Mouse (Mus musculus): ENCODE measurements around the gene Capn12. TPM values are rescaled to one million over a fixed set of nuclear protein-coding genes. Genes with fewer than 3 reads are reported as not detected.
"Not testable (repeated sequence)": the region's sequence is repeated elsewhere in the genome, so short reads cannot be mapped to it uniquely, and the experiment has no call there.

The Capn12 gene
- polyA plus RNA-seq, 1 experiment from 2014 or later, result 0.06 TPM

GRCm38 (mm10) chr7:28862817-28863499 lies 18.3 kb upstream of the Capn12 start:
- DNase-seq (ENCODE audit: low read depth, low spot score), result no peak
- H3K27me3 ChIP-seq, result no peaks in the 10 kb centered on the region
- ChIA-PET POLR2A (no interaction called here), CTCF (no interaction called here)
- no peak for ATAC-seq
- TF ChIP-seq CTCF (IDR thresholded peaks at IDR 0.05), result no peak
- in situ Hi-C loops (cut with MboI; ENCODE audit: low pct_unique_long_range_greater_than_20kb), result no loop called here

GRCm38 (mm10) chr7:28863540-28863939 lies 17.7 kb upstream of the Capn12 start, which contains the start of gene Lgals7:
Gene Lgals7, plus strand, starts transcription at chr7:28863853.
- H3K27me3 ChIP-seq, result no peaks in the 10 kb centered on the region
- ATAC-seq, result no peak
- TF ChIP-seq CTCF (IDR thresholded peaks at IDR 0.05), result no peak
- no peak for DNase-seq (ENCODE audit: low read depth, low spot score)
- POLR2A ChIA-PET, result no interaction called here
- CTCF ChIA-PET, result no interaction called here
- in situ Hi-C loops (cut with MboI; ENCODE audit: low pct_unique_long_range_greater_than_20kb), result no loop called here

- CTCF ChIA-PET, result interaction anchor here (0.8 to 1.3 kb wide), 2 partner anchors 67 to 84 kb away, joined by 3 to 4 read pairs; no protein-coding TSS in a partner anchor
- POLR2A ChIA-PET, result interaction anchor here (1.7 kb wide), 1 partner anchor 54 kb away, joined by 7 read pairs; no protein-coding TSS in a partner anchor
Measured at GRCm38 (mm10) chr7:28864288-28864750, 16.9 kb upstream of the Capn12 start.

GRCm38 (mm10) chr7:28865481-28866300 lies 15.5 kb upstream of the Capn12 start:
- POLR2A ChIA-PET, result interaction anchor here (1.7 kb wide), 1 partner anchor 55 kb away, joined by 7 read pairs; no protein-coding TSS in a partner anchor
- no peak for TF ChIP-seq CTCF (IDR thresholded peaks at IDR 0.05)
- in situ Hi-C loops (cut with MboI; ENCODE audit: low pct_unique_long_range_greater_than_20kb), result loop anchor here (5.0 kb wide), 2 partner anchors 38 to 68 kb away; partner anchors contain the start of gene Ech1

More at GRCm38 (mm10) chr7:28864288-28864750, 16.9 kb upstream of the Capn12 start:
- ATAC-seq, result no peak
- no peaks in the 10 kb centered on the region for H3K27me3 ChIP-seq
- in situ Hi-C loops (cut with MboI; ENCODE audit: low pct_unique_long_range_greater_than_20kb), result no loop called here
- TF ChIP-seq CTCF (IDR thresholded peaks at IDR 0.05), result no peak
- no peak for DNase-seq (ENCODE audit: low read depth, low spot score)

GRCm38 (mm10) chr7:28866769-28867507 lies 14.3 kb upstream of the Capn12 start:
- in situ Hi-C loops (cut with MboI; ENCODE audit: low pct_unique_long_range_greater_than_20kb), result loop anchor here (5.0 kb wide), 2 partner anchors 40 to 70 kb away; partner anchors contain the start of gene Ech1
- ATAC-seq, result no peak

More at GRCm38 (mm10) chr7:28865481-28866300, 15.5 kb upstream of the Capn12 start:
- CTCF ChIA-PET, result interaction anchor here (1.3 kb wide), 1 partner anchor 86 kb away, joined by 4 read pairs; no protein-coding TSS in a partner anchor
- peak; percentile 65 for ATAC-seq
- H3K27me3 ChIP-seq, result no peaks in the 10 kb centered on the region
- DNase-seq (ENCODE audit: low read depth, low spot score), result no peak

GRCm38 (mm10) chr7:28867508-28868340 lies 13.5 kb upstream of the Capn12 start:
- peak; percentile 10 for DNase-seq (ENCODE audit: low read depth, low spot score)
- TF ChIP-seq CTCF (IDR thresholded peaks at IDR 0.05), result peak; percentile 96
- in situ Hi-C loops (cut with MboI; ENCODE audit: low pct_unique_long_range_greater_than_20kb), result loop anchor here (5.0 kb wide), 2 partner anchors 40 to 70 kb away; partner anchors contain the start of gene Ech1
- H3K27me3 ChIP-seq, result not testable (repeated sequence)
- POLR2A ChIA-PET, result interaction anchor here (0.7 to 0.9 kb wide), 5 partner anchors 56 to 309 kb away, joined by 3 to 8 read pairs (median 4); no protein-coding TSS in a partner anchor
- ATAC-seq, result peak; percentile 57
- CTCF ChIA-PET, result interaction anchor here (0.6 to 2.3 kb wide), 16 partner anchors 18 to 97 kb away, joined by 3 to 43 read pairs (median 4); partner anchors contain the start of genes Ech1 and Hnrnpl

More at GRCm38 (mm10) chr7:28866769-28867507, 14.3 kb upstream of the Capn12 start:
- POLR2A ChIA-PET, result interaction anchor here (0.7 kb wide), 1 partner anchor 56 kb away, joined by 3 read pairs; no protein-coding TSS in a partner anchor
- no peak for TF ChIP-seq CTCF (IDR thresholded peaks at IDR 0.05)
- CTCF ChIA-PET, result interaction anchor here (0.6 to 2.3 kb wide), 15 partner anchors 17 to 96 kb away, joined by 3 to 43 read pairs (median 4); partner anchors contain the start of genes Ech1 and Hnrnpl
- H3K27me3 ChIP-seq, result no peaks in the 10 kb centered on the region
- DNase-seq (ENCODE audit: low read depth, low spot score), result no peak

- DNase-seq (ENCODE audit: low read depth, low spot score) (no peak), ATAC-seq (no peak)
- no peaks in the 10 kb centered on the region for H3K27me3 ChIP-seq
- ChIA-PET POLR2A (no interaction called here), CTCF (interaction anchor here (1.7 kb wide), 1 partner anchor 91 kb away, joined by 3 read pairs; no protein-coding TSS in a partner anchor)
- no peak for TF ChIP-seq CTCF (IDR thresholded peaks at IDR 0.05)
- in situ Hi-C loops (cut with MboI; ENCODE audit: low pct_unique_long_range_greater_than_20kb), result no loop called here
Measured at GRCm38 (mm10) chr7:28870901-28871664, 10.1 kb upstream of the Capn12 start.

GRCm38 (mm10) chr7:28874565-28874964 lies 6.7 kb upstream of the Capn12 start:
- no peak for ATAC-seq
- ChIA-PET POLR2A (interaction anchor here (0.5 kb wide), 1 partner anchor 161 kb away, joined by 4 read pairs; no protein-coding TSS in a partner anchor), CTCF (interaction anchor here (0.7 kb wide), 1 partner anchor 42 kb away, joined by 3 read pairs; no protein-coding TSS in a partner anchor)
- no peak for DNase-seq (ENCODE audit: low read depth, low spot score)
- TF ChIP-seq CTCF (IDR thresholded peaks at IDR 0.05), result no peak
- in situ Hi-C loops (cut with MboI; ENCODE audit: low pct_unique_long_range_greater_than_20kb), result no loop called here
- H3K27me3 ChIP-seq, result no peaks in the 10 kb centered on the region

Data from Patski (cell line).